Comparison of ENCODE assay signal across 23 mouse cellular contexts in genomic region chr5:62466802-62467201, GRCm38 (mm10).
DNase-seq lines count a peak whose midpoint lies in the region; ATAC-seq and TF ChIP-seq lines count a peak whose summit lies in the region.
"Had no signal": no experiment of that assay in that cellular context is flagged by ENCODE, and none has a peak within 500 bp of the region (broad histone marks: within the 10 kb centered on the region; RNA-seq: fewer than 3 reads in every experiment).

No protein-coding gene starts in this region.

- peak; percentile 47 for TF ChIP-seq CTCF in hindbrain, postnatal 0 days (IDR thresholded peaks at IDR 0.05; ENCODE audit: low read depth)
- peak; percentile 59 for TF ChIP-seq CTCF in left cerebral cortex, adult 2 months (IDR thresholded peaks at IDR 0.05)
- TF ChIP-seq CTCF in stomach, postnatal 0 days (IDR thresholded peaks at IDR 0.05; ENCODE audit: low read depth), result peak; percentile 43

- H3K4me1 ChIP-seq in hindbrain, postnatal 0 days (ENCODE audit: insufficient read depth, low read length), result no peaks in the 10 kb centered on the region
- H3K4me1 ChIP-seq in hindbrain, embryonic 11.5 days (replicated peaks; ENCODE audit: control insufficient read depth, insufficient read depth, low read length), result no peaks in the 10 kb centered on the region
- H3K4me1 ChIP-seq in stomach, postnatal 0 days (replicated peaks; ENCODE audit: control insufficient read depth, insufficient read depth), result no peaks in the 10 kb centered on the region
- H3K4me1 ChIP-seq: embryonic facial prominence, embryonic 12.5 days; heart, embryonic 10.5 days; hindbrain, embryonic 13.5 days; intestine, embryonic 15.5 days had no signal

- H3K4me3 ChIP-seq in hindbrain, postnatal 0 days (ENCODE audit: low read length), result no peak overlapping the region
- no peak overlapping the region for H3K4me3 ChIP-seq in hindbrain, embryonic 11.5 days (ENCODE audit: low read depth, low read length)
- no peak overlapping the region for H3K4me3 ChIP-seq in left cerebral cortex, adult 2 months
- no peak overlapping the region for H3K4me3 ChIP-seq in stomach, postnatal 0 days (ENCODE audit: low read depth, low read length)
- H3K4me3 ChIP-seq: embryonic facial prominence, embryonic 12.5 days; heart, embryonic 10.5 days; hindbrain, embryonic 13.5 days; intestine, embryonic 15.5 days had no signal

- no peak overlapping the region for H3K4me2 ChIP-seq in hindbrain, postnatal 0 days (ENCODE audit: low read depth, low read length)
- H3K4me2 ChIP-seq in hindbrain, embryonic 11.5 days (replicated peaks; ENCODE audit: low read depth, low read length), result no peak overlapping the region
- no peak overlapping the region for H3K4me2 ChIP-seq in stomach, postnatal 0 days (replicated peaks; ENCODE audit: low read depth)
- H3K4me2 ChIP-seq: embryonic facial prominence, embryonic 12.5 days; hindbrain, embryonic 13.5 days; intestine, embryonic 15.5 days had no signal

- 84% methylated on average over 1 of the region's 1 CpGs for WGBS in hindbrain, postnatal 0 days
- 85% methylated on average over 1 of the region's 1 CpGs for WGBS in hindbrain, embryonic 11.5 days
- 69% methylated on average over 1 of the region's 1 CpGs for WGBS in stomach, postnatal 0 days

- no peak overlapping the region for H3K27ac ChIP-seq in hindbrain, postnatal 0 days
- H3K27ac ChIP-seq in hindbrain, embryonic 11.5 days (ENCODE audit: low read depth, low read length), result no peak overlapping the region
- H3K27ac ChIP-seq in left cerebral cortex, adult 2 months, result no peak overlapping the region
- no peak overlapping the region for H3K27ac ChIP-seq in stomach, postnatal 0 days (replicated peaks)
- H3K27ac ChIP-seq: embryonic facial prominence, embryonic 12.5 days; heart, embryonic 10.5 days; hindbrain, embryonic 13.5 days; intestine, embryonic 15.5 days had no signal

- intact Hi-C loops in left cerebral cortex, adult 2 months (cut with DNase I), result no loop called here

- DNase-seq in hindbrain, postnatal 0 days (ENCODE audit: low spot score), result no peak
- DNase-seq in hindbrain, embryonic 11.5 days (ENCODE audit: low spot score), result no peak
- no peak for DNase-seq in left cerebral cortex, adult 2 months (ENCODE audit: extremely low spot score in 1 of 2, low spot score in 2 of 2)
- no peak for DNase-seq in left cerebral cortex, adult 8-10 months (ENCODE audit: low spot score in 2 of 2)
- peak; percentile 3 for DNase-seq in ES-CJ7 (ENCODE audit: low read depth, low spot score)
- no peak for DNase-seq in stomach, postnatal 0 days (ENCODE audit: low spot score)
- DNase-seq in spleen, postnatal 36 days (ENCODE audit: low spot score in 2 of 2), result no peak
- DNase-seq in right cerebral cortex, postnatal 14 days, result no peak
- DNase-seq: adrenal gland, adult 8-10 months; adrenal gland, postnatal 36 days; cerebellum, adult 11-12 months; cerebellum, adult 9-10 months; cerebellum, postnatal 25 days; gastrocnemius, postnatal 10 days; heart, adult 18-20 months; heart, postnatal 10 days; heart, postnatal 4 days had no signal

- H3K9ac ChIP-seq in hindbrain, postnatal 0 days (replicated peaks; ENCODE audit: low read length), result no peak overlapping the region
- H3K9ac ChIP-seq in hindbrain, embryonic 11.5 days (ENCODE audit: low read depth, low read length), result no peak overlapping the region
- H3K9ac ChIP-seq in stomach, postnatal 0 days (ENCODE audit: low read length), result no peak overlapping the region
- H3K9ac ChIP-seq: embryonic facial prominence, embryonic 12.5 days; hindbrain, embryonic 13.5 days; intestine, embryonic 15.5 days had no signal

- TF ChIP-seq EP300 in stomach, postnatal 0 days (optimal IDR thresholded peaks at IDR 0.05), result no peak

- H3K36me3 ChIP-seq in hindbrain, postnatal 0 days (ENCODE audit: insufficient read depth, low read length), result no peaks in the 10 kb centered on the region
- H3K36me3 ChIP-seq in hindbrain, embryonic 11.5 days (ENCODE audit: control insufficient read depth, insufficient read depth, low read length), result no peaks in the 10 kb centered on the region
- H3K36me3 ChIP-seq in stomach, postnatal 0 days (ENCODE audit: control insufficient read depth, insufficient read depth, low read length), result no peaks in the 10 kb centered on the region
- H3K36me3 ChIP-seq: embryonic facial prominence, embryonic 12.5 days; heart, embryonic 10.5 days; hindbrain, embryonic 13.5 days; intestine, embryonic 15.5 days had no signal

- H3K27me3 ChIP-seq in hindbrain, postnatal 0 days (ENCODE audit: insufficient read depth, low read length), result no peaks in the 10 kb centered on the region
- no peaks in the 10 kb centered on the region for H3K27me3 ChIP-seq in hindbrain, embryonic 11.5 days (ENCODE audit: control insufficient read depth, insufficient read depth, low read length)
- H3K27me3 ChIP-seq in stomach, postnatal 0 days (ENCODE audit: control insufficient read depth, insufficient read depth, low read length), result no peaks in the 10 kb centered on the region
- H3K27me3 ChIP-seq: embryonic facial prominence, embryonic 12.5 days; hindbrain, embryonic 13.5 days; intestine, embryonic 15.5 days had no signal

- ATAC-seq in hindbrain, postnatal 0 days, result no peak
- ATAC-seq in hindbrain, embryonic 11.5 days (ENCODE audit: low FRiP score), result no peak
- ATAC-seq in stomach, postnatal 0 days (ENCODE audit: low FRiP score, low TSS enrichment), result no peak
- ATAC-seq: forebrain, embryonic 16.5 days; intestine, embryonic 15.5 days; Patski had no signal

- no peaks in the 10 kb centered on the region for H3K9me3 ChIP-seq in hindbrain, postnatal 0 days (ENCODE audit: low read length)
- H3K9me3 ChIP-seq in hindbrain, embryonic 11.5 days (ENCODE audit: control insufficient read depth, low read length), result no peaks in the 10 kb centered on the region
- H3K9me3 ChIP-seq in stomach, postnatal 0 days (ENCODE audit: control insufficient read depth, low read length), result no peaks in the 10 kb centered on the region
- H3K9me3 ChIP-seq: embryonic facial prominence, embryonic 12.5 days; heart, embryonic 10.5 days; hindbrain, embryonic 13.5 days; intestine, embryonic 15.5 days had no signal
